Mouse (Mus musculus): Measurements from ENCODE around the gene 6030408B16Rik.

6030408B16Rik gene

GRCm38 (mm10) chr15:101293025-101293621 is at the start of gene 6030408B16Rik:
6030408B16Rik (plus strand) TSS chr15:101293212.
- DNase-seq (ENCODE audit: low spot score in 2 of 2) = no peak

- DNase-seq (ENCODE audit: low spot score in 2 of 2) = no peak
These were observed 49.0 kb upstream of the 6030408B16Rik start for GRCm38 (mm10) chr15:101244012-101244411.

- peak; percentile 83 to 97 for DNase-seq (ENCODE audit: low spot score in 2 of 2)
These were observed 46.5 kb upstream of the 6030408B16Rik start for GRCm38 (mm10) chr15:101246231-101247154.

- no peak for DNase-seq (ENCODE audit: low spot score in 2 of 2)
These were observed 45.9 kb upstream of the 6030408B16Rik start for GRCm38 (mm10) chr15:101247155-101247498.

GRCm38 (mm10) chr15:101248029-101248710 is 44.8 kb upstream of the 6030408B16Rik start:
- DNase-seq (ENCODE audit: low spot score in 2 of 2) = no peak

GRCm38 (mm10) chr15:101250220-101250800 is 42.7 kb upstream of the 6030408B16Rik start:
- no peak for DNase-seq (ENCODE audit: low spot score in 2 of 2)

GRCm38 (mm10) chr15:101251930-101252329 is 41.1 kb upstream of the 6030408B16Rik start:
- DNase-seq (ENCODE audit: low spot score in 2 of 2) = no peak

- DNase-seq (ENCODE audit: low spot score in 2 of 2) = no peak
These were observed 40.4 kb upstream of the 6030408B16Rik start for GRCm38 (mm10) chr15:101252614-101253013.

- DNase-seq (ENCODE audit: low spot score in 2 of 2) = no peak
These were observed 39.5 kb upstream of the 6030408B16Rik start for GRCm38 (mm10) chr15:101253563-101253885.

- peak; percentile 40 to 69 for DNase-seq (ENCODE audit: low spot score in 2 of 2)
These were observed 38.9 kb upstream of the 6030408B16Rik start, which contains the start of gene Nr4a1 for GRCm38 (mm10) chr15:101253886-101254795. Nr4a1 (plus strand) TSS chr15:101254269.

- no peak for DNase-seq (ENCODE audit: low spot score in 2 of 2)
These were observed 37.1 kb upstream of the 6030408B16Rik start for GRCm38 (mm10) chr15:101255842-101256462.

GRCm38 (mm10) chr15:101256463-101257206 is 36.4 kb upstream of the 6030408B16Rik start:
- DNase-seq (ENCODE audit: low spot score in 2 of 2) = no peak

- no peak for DNase-seq (ENCODE audit: low spot score in 2 of 2)
These were observed 34.6 kb upstream of the 6030408B16Rik start for GRCm38 (mm10) chr15:101258420-101258819.

GRCm38 (mm10) chr15:101259922-101260321 is 33.1 kb upstream of the 6030408B16Rik start:
- DNase-seq (ENCODE audit: low spot score in 2 of 2) = no peak

GRCm38 (mm10) chr15:101260387-101260786 is 32.6 kb upstream of the 6030408B16Rik start:
- no peak for DNase-seq (ENCODE audit: low spot score in 2 of 2)

- no peak for DNase-seq (ENCODE audit: low spot score in 2 of 2)
These were observed 32.0 kb upstream of the 6030408B16Rik start for GRCm38 (mm10) chr15:101260874-101261622.

- no peak for DNase-seq (ENCODE audit: low spot score in 2 of 2)
These were observed 30.5 kb upstream of the 6030408B16Rik start for GRCm38 (mm10) chr15:101262502-101262901.

GRCm38 (mm10) chr15:101266132-101266963 is 26.7 kb upstream of the 6030408B16Rik start:
- DNase-seq (ENCODE audit: low spot score in 2 of 2) = peak; percentile 79 to 91

Measured in urinary bladder, adult 18-20 months (tissue).